Mouse (Mus musculus): Measurements from ENCODE around the gene Zcchc2.
A peak's percentile ranks its signal among the peaks of the same experiment; 100 is the strongest.

The Zcchc2 gene

DNA sequence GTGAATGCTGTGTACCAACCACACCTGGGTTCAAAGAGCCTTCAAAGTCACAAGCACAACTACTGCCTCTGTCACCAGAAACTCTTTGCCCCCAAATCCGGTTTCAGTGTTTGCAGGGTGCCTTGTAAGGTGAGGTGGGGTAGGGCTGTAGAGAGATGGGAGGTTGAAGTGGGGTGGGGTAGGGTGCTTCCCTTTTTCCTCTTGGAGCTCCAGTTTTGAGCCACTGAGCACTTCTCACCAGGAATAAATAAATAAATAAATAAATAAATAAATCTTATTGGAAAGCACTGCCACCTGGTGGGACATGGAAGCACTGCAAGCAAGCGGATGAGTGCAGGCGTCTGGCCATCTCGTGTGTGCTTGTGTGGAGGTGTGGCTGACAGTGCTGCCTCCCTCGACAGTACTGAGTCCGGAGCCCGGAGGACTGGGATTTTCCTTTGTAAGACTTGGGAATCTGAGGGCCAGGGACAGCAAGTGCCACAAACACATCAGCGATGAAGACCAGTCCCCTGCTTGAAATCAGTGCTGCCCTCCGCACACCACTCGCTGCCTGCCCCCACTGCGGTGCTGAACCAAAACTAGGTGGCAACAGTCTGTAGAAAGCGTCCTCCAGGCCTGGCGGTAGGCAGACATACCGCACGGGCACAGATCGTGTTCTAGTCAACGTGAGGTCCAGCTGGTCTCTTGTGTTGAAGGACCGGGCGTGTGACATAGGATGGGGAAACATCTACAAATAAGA lies 46.8 kb downstream of the Zcchc2 start:
- peak; percentile 79 for DNase-seq (ENCODE audit: low spot score)

DNA sequence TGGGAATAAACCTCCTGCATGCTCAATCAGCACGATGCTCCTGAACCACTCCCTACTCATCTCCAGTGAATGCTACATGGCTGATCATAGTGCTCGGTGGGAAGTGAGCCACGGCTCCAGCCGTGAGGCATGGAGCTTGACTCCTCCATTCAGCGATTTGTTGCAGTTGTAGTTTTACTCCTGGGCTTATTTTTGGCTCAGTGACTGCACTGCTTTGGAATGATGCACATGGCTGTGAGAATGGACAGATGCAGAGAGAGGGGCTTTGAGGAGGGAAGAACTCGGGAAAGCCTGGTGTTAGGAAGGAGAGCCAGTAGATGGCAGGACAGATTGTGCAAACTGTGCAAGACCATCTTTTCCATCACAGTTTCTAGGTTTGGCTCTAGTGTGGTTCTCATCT lies 49.1 kb downstream of the Zcchc2 start:
- no peak for DNase-seq (ENCODE audit: low spot score)

DNA sequence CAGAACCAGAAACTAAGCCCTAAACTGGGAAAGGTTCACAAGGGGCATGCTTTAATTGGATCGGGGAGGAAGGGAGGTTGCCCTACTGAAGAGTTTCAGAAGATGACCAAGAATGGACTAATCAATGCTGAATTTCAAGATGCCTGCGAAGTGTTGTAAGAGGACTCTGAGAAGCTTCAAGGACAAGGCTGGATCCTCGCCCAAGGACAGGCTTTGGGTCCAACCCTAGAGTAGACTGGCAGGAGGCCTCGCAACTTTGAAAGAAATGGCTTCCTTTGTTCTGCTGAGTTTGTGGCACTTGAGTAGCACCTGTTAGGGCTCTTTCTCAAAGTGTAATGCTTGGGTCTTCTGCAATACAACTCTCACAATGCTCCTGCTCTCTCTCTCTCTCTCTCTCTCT lies 50.1 kb downstream of the Zcchc2 start:
- no peak for DNase-seq (ENCODE audit: low spot score)

- no peak for DNase-seq (ENCODE audit: low spot score)
Observed at GRCm38 (mm10) chr1:106042221-106042620, 52.0 kb downstream of the Zcchc2 start.

DNA sequence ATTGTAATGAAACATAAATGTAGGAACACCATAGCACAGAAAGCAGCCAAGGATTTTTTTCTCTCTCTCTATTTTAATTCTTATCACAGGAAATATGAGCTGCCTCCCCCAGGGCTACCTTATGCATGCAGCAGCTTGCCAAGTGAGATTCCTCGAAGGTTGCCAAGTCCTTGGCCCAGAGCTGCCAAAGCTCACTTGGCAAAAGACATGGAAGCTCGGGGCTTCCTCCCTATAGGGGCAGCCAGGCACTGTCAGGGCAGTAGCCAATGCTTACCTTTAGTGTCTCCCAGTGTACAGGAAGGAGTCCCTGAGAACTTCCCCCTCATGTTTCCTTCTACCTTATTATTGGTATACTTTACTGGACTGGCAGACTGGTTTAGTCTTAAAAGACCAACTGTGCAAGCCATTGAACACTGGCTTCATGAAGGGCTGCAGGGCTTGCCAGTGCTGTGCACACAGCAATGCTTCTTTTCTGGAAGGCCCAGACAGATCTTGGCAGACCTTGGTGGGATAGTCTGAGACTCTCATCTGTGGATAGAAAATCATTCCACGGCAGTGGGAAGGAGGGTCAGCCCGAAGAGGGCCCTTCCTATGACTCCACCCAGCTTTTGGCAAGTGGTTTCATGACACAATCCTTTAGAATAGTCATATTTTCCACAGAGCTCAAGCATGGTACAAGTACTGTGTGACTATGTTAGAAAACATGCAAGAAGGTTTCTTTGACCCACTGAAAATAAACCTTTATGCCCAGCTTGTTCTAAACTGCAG lies 53.0 kb downstream of the Zcchc2 start:
- no peak for DNase-seq (ENCODE audit: low spot score)

DNA sequence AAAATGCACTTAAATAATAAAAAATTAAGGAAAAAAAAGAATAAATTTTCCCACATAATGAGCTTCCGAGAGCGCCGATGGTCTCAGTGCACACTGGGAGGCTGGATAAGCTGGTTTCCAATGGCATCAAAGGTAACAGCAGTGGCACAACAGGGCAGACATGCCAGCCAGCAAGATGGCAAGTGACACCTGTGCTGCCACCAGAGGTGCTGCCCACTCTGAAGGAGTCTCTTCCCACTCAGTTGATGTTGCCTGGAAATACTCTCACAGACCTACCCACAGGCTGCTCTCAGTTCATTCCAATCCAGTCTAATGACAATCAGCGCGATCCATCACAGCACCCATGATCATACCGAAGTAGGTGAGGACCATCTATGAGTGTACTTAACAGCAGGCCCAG lies 58.8 kb downstream of the Zcchc2 start:
- no peak for DNase-seq (ENCODE audit: low spot score)

- no peak for DNase-seq (ENCODE audit: low spot score)
Observed at GRCm38 (mm10) chr1:106054978-106055377, 64.8 kb downstream of the Zcchc2 start.

DNA sequence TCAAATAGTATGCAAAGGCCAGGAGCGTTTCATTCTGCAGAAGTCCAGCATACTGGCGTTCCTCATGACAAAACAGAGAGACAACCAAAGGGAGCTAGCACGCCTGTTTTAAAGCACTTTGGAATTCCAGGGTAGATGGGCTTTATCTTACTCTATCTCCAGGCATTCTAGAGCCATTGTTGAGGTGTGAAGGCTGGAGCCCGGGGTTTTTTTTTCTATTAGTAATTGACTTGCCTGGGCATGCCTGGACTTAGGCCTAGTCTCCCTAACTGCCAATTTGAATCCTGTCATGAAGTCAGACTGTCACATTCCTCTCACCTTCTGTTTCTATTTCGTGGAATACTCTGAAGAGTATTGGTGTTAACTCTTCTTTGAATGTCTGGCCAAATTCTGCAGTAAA lies 68.1 kb downstream of the Zcchc2 start:
- no peak for DNase-seq (ENCODE audit: low spot score)

- no peak for DNase-seq (ENCODE audit: low spot score)
Observed at GRCm38 (mm10) chr1:106059516-106060277, 69.5 kb downstream of the Zcchc2 start.

DNA sequence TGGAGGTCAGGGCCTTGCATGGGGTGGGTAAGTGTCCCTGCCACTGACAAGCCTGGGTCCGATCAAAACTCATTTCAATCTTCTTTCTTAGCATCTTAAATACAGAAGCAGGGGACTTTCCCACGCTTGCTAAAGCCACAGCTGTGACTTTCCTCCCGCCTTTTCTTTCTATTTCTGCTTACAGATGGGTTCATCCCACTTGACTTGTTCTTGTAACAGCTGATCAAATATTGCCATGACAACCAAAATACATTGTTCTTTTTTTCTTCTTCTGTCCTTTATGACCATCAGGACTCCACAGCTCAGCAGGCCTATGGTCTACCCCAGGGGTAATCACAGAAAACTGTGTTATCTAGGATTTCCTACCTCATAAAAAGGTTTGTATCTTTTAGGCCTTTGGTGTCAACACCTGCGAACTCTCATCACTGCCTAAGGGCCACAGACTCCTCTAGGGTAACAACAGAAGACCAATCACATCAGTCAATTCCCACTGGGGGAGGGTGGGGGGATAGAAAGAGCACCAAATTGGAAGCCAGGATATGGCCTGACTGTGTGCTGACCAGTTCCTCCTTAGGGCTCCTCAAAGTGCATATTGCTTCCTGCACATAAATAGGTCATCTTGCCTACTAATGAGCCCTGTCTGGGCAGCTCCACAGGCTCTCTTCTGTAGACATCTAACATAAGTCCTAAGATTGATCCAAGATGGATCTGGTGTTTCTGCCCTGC lies 71.1 kb downstream of the Zcchc2 start:
- peak; percentile 14 for DNase-seq (ENCODE audit: low spot score)

- no peak for DNase-seq (ENCODE audit: low spot score)
Observed at GRCm38 (mm10) chr1:106062891-106063590, 72.8 kb downstream of the Zcchc2 start.

DNA sequence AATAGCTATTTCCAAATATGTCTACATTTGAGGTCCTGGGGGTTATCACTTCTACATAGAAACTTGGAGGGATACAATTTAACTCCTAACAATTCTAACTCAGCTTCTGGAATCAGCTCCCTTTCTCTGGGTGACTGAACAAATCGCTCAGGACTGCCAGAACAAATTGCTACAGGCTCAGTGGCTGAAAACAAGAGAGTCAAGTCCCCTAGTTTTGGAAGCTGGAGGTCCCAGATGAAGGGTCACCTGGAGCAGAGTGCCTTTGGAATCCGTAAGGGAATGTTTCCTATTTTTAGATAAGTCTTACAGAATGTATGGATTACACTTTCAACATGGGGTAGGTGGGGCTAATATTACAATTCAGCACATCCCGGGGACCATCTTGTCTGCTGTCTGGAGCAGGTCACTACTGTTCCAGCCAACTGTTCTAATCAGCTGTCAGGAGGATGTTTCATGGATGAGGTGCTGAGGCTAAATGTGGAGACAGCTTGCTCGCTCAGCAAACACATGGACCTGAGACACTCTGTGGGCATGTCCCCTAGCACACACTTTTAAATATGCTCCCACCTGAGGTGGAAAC lies 73.5 kb downstream of the Zcchc2 start:
- no peak for DNase-seq (ENCODE audit: low spot score)

- DNase-seq (ENCODE audit: low spot score): no peak
Observed at GRCm38 (mm10) chr1:106064291-106064690, 74.1 kb downstream of the Zcchc2 start.

GRCm38 (mm10) chr1:106064711-106065110 lies 74.5 kb downstream of the Zcchc2 start:
- DNase-seq (ENCODE audit: low spot score): no peak

GRCm38 (mm10) chr1:106065679-106066078 lies 75.5 kb downstream of the Zcchc2 start:
- peak; percentile 24 for DNase-seq (ENCODE audit: low spot score)

GRCm38 (mm10) chr1:106067306-106067705 lies 77.1 kb downstream of the Zcchc2 start:
- DNase-seq (ENCODE audit: low spot score): no peak

DNA sequence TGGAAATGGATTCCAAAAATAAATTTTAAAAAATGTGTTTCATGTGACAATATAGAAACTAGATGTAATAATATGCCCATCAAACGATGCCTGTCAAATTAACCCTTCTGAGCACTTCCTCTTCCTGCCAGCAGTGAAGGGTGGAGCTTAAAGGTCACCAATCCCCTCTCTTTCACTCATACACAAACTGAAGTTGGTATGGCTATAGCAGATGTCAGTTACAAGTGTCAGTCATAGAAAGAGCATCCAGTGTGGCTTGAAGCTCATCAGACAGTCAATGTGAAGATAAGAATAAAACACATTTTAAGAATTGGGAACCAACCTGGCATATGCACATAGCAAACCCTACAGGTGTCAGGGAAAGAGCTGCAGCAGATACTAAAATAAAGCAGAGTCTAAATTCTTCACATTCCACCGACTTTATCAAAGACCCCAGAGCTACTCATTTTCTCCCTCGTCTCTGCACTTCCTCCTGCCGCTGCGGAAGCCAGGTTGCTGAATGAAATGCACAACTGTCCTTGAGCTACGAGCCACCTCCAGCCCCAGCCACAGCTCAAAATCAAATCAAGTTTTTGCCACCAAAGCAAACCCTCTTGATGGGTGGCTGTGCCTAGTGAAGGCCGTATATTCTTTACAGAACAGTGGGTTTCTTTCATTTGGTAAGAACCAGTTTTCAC lies 79.8 kb downstream of the Zcchc2 start:
- DNase-seq (ENCODE audit: low spot score): no peak

- DNase-seq (ENCODE audit: low spot score): no peak
Observed at GRCm38 (mm10) chr1:106070814-106071213, 80.6 kb downstream of the Zcchc2 start.

DNA sequence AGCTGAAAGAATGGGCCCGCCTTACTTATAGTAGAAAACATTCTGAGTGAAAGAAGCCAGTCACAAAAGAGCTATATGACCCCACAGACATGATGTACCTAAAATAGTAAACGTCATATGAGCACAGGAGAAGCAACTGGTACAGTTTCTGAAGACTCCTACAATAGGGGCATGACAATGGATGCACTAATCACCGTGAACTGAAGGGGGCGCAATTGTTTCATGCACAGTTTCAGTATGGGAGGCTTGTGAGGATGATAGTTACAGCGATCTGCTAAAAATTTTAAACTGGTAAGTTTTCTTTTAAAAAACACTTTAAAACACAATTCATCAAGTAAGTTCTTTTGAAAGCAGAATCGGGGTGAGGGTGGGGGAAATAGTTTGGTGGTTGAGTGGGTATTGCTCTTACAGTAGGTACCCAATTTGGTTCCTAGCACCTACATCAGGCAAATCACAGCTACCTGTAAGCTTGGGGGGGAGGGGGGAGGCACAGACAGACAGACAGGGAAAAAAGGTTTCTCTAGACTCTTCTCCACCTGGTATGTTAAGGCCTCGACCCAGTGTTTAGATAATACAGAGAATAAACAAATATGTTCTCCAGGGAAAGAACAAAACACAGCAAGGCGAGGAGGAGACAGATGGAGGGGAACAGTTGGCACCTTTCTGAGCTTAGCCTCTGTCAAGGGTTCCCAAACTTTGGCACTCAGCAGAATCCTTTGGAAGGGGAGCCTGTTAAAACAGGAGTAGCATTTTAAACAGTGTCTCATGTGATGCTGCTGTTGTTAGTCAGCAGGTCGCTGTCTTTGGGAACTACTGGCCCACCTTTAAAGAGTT lies 81.2 kb downstream of the Zcchc2 start:
- peak; percentile 93 for DNase-seq (ENCODE audit: low spot score)

DNA sequence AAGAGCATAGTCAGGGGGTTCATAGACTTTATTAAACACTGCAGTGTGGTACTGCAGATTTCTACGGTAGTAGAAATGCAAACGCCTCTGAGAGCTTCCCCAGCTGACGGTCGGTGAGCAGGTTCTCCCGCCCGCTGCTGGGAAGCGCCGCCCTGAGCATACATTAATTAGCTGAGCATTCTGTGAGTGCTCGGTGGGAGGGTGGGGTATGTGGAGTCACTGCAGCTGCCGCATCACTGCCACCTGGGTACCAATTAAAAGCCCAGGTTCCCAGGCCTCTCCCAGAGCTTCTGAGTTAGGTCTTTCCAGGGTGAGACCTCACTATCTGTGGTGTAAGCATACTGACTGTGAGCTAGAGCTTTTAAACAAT lies 81.8 kb downstream of the Zcchc2 start:
- DNase-seq (ENCODE audit: low spot score): peak; percentile 51
